Mouse (Mus musculus) urinary bladder, postnatal 25 days (tissue): Measurements from ENCODE around the gene Mtmr2.

Source experiments
- DNase-seq: peaks from one replicate; pipeline ENCODE4 v3.0.0; 2022; ENCODE audit warnings: low spot score

Mtmr2 gene

DNA sequence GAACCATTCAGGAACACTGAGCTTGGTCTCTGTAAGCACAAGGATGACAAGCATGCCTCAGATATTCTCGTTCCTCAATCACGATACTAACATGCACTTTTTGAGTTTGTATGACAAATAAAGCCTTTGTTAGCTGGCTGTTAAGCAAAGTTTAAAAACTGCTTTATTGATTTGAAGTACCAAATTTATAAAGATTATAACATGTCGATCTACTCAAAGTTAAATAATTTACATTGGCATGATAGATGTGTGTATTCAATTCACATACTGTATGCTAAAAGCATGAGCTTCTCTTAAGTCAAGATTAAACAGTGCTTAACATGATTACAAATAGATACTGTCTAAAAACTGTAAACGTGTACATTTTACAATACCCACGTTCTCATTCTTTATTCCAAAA, 59.4 kb downstream of the Mtmr2 start:
- DNase-seq: no peak

DNA sequence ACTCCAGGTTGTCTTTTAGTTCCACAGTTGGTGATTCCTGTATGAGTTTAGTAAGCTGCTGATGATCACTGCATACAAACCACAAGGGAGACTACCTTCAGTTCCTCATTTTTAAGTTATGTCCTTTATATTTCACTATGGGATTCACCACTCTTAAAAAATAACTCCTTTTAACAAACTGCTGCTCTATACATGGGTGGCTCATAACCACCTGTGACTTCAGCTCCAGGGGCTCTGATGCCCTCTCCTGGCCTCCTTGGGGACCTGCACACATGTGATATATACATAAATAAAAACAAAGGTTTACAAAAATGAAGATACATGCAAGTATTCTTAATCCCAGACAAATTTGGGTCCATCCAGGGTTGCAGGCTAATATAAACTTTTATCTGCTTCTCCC, 61.7 kb downstream of the Mtmr2 start:
- no peak for DNase-seq

DNA sequence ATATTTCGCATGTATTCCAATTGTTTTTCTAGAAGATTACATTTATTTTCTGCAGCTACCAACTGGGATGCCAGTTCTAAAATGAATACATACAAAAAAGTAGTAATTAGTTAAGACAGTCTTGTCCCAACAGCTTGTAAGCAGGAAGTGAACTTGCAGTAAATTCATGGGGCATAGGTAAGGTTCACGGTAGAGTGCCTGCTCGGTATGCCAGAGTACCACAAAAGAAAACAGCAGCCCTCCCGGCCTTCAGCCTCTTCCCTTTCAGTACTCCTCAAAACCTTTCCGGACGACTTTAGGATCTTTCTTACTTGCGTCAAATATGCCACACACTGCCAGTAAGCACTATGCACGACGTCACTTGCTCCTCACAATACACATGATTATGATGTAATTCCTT, 70.2 kb downstream of the Mtmr2 start:
- no peak for DNase-seq

DNA sequence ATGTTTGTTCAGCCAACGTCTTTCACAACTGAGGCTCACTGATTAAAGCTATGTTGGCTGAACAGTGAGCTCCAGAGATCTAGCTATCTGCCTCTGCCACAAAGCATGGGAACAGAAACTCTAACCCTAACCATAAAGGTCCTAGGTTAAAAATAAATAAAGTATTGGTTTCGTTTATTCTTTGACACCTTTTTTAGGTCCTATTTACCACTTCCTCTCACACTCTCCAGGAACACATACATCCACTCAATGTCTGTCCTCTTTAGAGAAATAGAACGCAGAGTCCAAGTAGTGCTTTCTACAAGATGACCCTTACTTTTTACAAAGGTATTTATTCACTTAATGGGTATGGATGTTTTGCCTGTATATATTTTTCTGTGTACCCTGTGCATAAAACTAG, 72.6 kb downstream of the Mtmr2 start:
- DNase-seq: no peak

DNA sequence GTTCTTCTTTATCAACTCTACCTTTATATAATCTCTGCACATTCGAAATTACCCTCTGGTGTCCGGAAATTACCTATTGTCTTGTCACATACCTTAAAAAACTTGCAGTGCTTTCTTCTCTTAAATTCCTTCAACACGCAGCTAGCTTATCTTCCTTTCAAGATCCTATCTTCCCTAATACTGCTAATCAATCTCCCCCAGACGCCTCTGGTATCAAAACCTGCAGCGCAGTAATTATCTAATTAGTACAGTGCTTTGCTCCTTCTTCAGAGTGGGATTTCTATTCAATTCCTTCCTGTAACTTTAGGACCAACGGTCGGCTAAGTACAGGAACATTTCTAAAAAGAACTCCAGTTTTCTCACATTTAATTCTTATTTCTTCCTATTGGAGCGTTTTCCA, 77.7 kb downstream of the Mtmr2 start:
- DNase-seq: no peak

DNA sequence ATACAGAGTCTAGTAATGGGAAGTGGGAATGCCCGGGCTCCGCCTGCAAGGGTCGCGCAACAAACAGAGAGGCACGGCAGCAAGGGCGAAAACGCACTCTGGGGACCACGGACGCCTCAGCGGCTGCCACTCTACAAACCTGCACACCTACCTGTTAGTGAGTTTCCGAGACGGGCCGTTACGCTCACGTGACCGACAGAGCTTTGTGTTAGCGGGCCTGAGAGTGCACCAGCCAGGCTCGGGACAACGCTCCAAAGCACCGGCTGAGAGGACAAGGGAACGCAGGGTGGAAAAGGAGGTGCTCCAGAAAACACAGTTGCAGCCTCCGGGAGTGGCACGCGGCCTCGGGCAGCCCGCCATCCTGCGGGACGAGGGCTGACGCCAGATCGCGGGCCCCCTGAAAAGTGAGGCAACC, 78.2 kb downstream of the Mtmr2 start:
- DNase-seq: peak; percentile 48

DNA sequence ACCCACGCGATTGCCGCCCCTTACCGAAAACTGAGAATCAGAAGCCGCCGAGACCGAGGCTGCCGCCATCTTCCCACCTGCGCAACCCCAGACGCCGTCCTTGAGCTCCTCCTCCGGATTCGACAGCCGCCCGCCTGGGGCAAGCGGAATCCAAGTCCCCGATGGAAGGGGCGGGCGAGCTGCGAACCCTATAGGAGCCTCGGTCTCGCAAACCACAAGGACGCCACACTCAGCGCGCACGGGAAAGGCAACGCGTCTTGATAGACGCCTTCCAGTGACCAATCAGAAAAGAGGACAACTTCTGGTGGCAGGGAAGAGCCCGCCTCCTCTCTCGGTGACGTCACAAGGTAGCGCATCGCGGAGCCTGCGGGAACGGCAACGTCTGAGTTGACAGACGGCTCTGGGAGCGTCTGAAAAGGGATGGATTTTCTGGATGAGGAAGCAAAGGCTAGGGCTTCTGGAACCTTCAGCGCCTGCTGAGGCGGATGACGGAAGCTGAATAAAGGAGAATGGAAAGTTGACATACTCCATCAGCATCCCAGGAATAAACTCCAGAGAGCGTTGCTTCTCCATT, 78.7 kb downstream of the Mtmr2 start, which contains the start of gene Cep57:
Gene Cep57 (minus strand): TSS at position 276 of the 574 bp plus-strand sequence.
- DNase-seq: peak; percentile 85

DNA sequence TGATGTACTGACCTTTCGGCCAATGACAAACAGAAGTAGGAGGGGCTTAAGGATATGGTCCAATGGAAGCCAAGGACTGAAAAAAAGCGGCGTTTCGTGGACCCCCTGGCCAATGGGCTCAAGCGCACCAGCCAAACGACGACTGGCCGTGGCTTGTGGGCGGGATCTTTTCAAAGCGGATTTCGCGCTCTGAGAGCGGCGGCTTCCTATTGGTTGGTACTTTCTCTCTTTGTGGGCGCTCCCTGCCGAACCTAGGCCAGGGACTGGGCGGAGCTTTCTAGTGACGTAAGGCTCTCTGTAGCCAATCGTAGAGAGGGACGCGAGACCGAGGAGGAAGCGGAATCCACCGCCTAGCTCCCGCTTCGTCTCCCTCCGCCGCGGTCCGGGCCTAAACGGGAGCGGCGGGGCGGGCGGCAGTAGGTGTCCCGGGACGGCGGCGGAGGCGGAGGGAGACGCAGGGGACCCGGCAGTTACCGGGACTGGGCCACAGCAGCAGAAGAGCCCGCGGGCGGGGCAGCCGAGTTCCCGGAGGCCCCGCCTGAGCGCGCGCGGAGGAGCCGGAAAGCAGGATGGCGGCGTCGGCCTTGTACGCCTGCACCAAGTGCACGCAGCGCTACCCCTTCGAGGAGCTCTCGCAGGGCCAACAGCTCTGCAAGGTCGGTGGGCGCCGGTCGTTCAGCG, 79.3 kb downstream of the Mtmr2 start, which contains the start of gene Fam76b:
Gene Fam76b (plus strand): TSS at position 311 of the 681 bp plus-strand sequence.
- peak; percentile 95 for DNase-seq

DNA sequence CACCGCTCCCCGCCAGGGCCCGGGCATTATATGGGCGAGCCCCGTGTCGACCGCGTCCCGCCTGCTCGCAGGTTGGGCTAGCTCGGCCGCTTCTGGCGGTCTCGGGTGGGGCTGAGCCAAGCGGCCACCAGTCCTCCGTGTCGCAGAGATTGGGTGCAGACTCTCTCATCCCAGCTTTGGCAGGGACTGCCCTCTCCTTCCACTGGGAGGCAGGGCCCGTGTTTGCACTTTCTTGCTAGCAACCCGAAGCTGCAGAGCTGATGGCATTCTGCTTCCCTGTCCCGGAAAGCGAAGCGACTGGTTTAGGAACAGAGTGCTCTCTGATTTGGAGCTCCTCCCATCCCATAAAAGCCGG, 79.9 kb downstream of the Mtmr2 start:
- no peak for DNase-seq

DNA sequence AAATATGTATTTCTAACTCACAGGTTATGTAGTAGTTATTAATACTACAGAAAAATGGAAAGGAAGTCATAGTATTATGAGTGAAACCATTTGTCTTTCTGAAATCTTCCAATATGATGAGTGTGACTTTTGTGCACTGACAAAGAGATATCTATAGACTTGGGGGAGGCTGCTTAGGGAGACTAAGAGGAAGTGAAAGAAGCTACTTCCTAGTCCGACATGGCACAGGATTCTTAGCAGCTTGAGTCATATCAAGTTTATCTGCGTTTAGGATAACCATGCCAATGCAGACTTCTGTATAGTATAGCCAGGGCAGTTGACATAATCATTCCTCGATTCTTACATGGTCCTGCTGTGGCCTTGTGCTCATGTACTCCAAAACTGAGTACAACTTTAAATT, 87.0 kb downstream of the Mtmr2 start:
- DNase-seq: no peak

DNA sequence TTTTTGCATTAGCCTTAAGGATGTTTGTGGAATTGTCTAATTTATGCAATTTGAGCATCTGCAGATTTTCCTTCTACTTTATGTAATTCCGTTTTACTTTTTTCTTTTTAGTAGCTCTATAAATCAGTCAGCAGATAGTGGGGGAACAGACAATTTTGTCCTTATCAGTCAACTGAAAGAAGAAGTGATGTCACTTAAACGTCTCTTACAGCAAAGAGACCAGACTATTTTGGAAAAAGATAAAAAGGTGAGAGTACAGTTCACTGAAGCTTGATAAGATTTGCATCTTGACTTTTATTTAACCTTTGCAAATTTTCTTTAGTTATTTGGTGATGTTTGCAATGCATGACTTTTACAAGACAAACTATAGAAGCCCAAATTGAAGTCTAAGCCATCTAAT, 88.5 kb downstream of the Mtmr2 start:
- DNase-seq: no peak

DNA sequence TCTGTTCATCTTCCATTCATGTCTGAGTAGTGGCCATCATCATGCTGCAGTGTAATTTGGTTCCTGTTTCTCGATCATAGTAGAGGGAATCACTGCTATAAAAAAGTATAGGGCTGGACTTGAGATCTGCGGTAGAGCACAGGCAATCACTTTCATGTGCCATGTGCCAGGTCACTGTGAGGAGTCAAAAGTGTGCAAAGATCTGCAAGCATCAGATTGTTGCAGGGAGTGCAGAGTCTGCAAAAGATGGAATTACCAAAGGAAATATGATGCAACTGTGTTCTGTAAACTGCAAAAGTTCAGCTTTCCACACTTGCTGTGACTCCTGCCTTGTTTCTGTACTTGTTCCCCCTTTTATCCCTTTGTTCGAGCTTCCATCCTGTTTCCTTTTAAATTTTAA, 99.4 kb downstream of the Mtmr2 start:
- no peak for DNase-seq

DNA sequence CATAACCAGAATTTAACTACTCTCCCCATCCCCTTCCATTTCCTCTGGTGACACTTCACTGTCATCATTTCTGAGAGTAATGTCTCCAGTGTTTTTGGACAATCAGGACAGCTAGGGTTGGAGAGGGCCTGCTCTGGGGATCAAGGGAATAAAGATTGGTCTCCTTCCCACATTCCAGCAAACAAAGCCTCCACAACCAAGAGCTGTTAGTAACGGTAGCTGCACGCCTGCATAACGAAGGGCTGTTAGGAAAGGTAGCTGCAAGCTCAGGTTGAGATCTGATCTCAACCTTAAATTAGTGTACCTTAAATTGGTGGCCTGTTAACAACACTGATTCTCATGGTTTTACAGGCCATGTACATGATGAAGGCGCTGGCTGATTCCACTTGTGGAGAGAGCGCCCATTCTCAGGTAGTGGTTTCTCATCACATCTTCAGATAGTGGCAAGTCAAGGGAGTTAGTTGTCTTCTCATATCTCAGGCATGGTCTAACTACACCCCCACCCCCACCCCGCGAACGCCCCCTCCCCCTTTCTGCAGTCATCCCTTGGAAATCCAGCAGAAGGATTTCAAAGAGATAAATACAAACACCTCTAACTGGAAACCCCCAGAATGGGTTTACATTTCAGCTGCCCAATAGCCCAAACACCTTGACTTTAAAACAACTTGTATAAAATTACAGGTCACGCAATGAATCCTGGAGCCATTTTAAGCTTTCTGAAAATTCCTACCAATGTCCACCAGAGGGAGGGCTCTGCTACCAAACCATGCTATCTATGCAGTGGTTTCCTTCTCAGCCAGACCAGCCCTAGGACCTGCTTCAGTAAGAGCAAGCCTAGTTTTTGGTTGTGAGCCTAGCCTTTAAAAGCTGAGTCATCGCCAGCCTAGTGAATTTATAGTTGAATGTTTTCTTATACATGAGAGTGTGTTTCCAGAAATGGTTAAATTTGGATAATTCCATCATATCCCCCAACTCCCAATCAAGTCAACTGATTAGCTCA, 100.6 kb downstream of the Mtmr2 start:
- DNase-seq: no peak

DNA sequence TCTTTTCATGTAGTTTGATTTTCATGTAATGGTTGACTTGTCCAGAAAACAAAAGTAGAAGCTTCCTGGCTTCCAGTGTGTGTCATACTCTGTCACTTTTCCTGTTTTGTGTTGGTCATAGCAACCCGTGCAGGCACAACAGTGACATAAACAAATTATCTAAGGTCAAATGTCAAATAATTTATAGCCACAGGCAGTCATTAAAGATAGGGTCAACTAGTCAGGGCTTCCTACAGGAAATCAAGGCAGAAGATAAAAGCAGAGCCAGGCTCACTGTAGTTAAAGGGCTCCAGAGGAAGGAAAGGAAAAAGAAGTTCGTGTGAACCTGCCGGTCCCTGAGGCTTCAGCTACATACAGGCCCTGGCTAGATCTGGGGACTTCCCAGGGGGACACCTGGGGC, 105.7 kb downstream of the Mtmr2 start:
- DNase-seq: no peak
